Mouse (Mus musculus) erythroid progenitor cell, adult 5-6 weeks (primary cell): ENCODE data around the gene Lbhd1. TPM values are rescaled to one million over a fixed set of nuclear protein-coding genes. Genes with fewer than 3 reads are reported as not detected.
"Not testable (repeated sequence)": the region's sequence is repeated elsewhere in the genome, so short reads cannot be mapped to it uniquely, and the experiment has no call there.

Experiments
- ATAC-seq: replicated peaks from 2 replicates; pipeline ENCODE4 v1.8.0; 2016; ENCODE audit warnings: moderate number of reproducible peaks, mild to moderate bottlenecking, moderate TSS enrichment, inconsistent platforms; ENCODE audit not compliant: poor library complexity, low FRiP score, severe bottlenecking
- total RNA-seq, 2 experiments: library from RNA; stranded (forward) in 1 of 2; stranded (reverse) in 1 of 2; fragments of 150-400 nt in 1 of 2; fragments of 186-747, 209-891 nt in 1 of 2; gene quantifications; 2 replicates each; pipeline versions ENCODE4 v1.2.3 to v1.2.4; 2015 to 2017; ENCODE audit warnings: low replicate concordance in 2 of 2

Lbhd1 gene
- total RNA-seq (2015; ENCODE audit: low replicate concordance) (36.4 and 44.9 TPM in 2 replicates), total RNA-seq (2017; ENCODE audit: low replicate concordance) (6.4 and 9.9 TPM in 2 replicates)

- ATAC-seq: no peak
Observed at GRCm38 (mm10) chr19:8883616-8884015, at the start of gene Lbhd1, which contains the start of gene Gm49403. Gene Lbhd1 (plus strand): TSS chr19:8883732. Gene Gm49403 (plus strand): TSS chr19:8883930.

GRCm38 (mm10) chr19:8836327-8836726, 47.2 kb upstream of the Lbhd1 start:
- ATAC-seq: not testable (repeated sequence)

GRCm38 (mm10) chr19:8837251-8837791, 46.2 kb upstream of the Lbhd1 start, which contains the start of gene Bscl2:
Gene Bscl2 (plus strand): TSS chr19:8837467.
- peak; percentile 73 for ATAC-seq

DNA sequence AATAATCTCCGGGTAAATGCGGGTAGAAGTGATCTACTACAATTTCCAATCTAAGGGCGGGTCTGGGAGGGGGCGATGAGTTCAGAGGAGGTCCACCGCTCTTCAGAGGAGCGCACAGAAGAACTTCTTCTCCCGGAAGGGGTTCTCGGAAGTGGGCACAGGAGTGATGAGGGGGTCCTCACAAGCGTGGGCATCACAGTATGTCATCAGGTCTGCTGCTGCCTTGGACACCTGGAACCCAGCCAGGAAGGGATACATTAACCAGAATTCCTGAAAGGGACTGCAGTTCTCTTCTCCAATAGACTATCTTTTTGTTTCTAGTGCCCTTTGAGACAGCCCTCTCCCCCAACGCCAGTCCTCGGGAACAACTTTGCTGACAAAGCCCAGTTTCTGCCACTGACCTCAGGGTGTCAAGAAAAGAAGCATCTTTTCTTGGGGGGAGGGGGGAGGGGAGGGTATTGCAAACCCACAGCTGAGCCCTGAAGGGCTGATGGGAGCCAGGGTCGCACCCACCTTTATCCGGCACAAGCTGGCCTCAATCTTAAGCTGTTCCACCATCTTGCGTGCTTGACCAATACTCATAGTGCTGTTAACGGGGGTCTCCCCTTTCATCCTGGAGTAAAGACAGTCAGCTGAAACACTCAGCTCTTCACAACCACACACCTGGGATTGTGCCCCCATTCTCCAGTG, 45.3 kb upstream of the Lbhd1 start:
- no peak for ATAC-seq

DNA sequence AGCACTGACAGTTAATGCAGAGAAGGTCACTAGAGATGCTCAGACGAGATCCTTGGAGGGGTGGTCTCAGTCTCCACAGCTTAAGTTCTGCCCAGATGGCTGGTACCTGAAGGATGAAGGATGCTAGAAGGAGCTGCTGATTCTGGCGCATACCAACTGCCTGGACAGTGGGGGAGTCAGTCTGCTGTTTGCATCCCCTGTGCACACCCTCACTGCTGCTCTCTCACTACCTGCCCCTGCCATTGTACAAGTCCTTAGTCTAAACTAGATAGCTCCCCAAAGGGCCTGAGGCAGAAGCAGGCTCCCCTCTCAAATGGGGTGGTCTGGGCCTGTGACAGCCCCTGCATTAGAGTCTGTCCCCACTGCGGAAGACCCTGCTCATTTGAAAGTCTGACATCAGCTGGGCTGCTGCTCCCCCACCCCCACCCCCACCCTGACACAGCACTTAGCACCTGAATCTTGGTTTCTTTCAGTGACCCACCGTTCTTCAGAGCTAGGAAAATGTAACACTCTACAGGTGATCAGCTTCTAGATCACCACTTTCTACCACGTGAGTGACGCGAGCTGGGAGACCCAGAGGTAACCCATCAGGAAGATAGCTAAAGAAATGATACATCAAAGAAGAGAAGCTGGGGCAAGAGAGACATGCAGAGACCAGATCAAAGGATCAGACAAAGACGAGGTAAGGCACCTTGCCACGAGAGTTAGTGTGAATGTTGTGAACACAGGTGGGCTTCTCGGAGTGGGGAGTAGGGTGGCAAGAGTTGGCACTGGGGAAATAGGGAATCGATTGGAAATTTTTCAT, 44.2 kb upstream of the Lbhd1 start, which contains the start of gene Gng3:
Gng3 (minus strand) TSS at position 92 of the 805 bp plus-strand sequence.
- ATAC-seq: no peak

DNA sequence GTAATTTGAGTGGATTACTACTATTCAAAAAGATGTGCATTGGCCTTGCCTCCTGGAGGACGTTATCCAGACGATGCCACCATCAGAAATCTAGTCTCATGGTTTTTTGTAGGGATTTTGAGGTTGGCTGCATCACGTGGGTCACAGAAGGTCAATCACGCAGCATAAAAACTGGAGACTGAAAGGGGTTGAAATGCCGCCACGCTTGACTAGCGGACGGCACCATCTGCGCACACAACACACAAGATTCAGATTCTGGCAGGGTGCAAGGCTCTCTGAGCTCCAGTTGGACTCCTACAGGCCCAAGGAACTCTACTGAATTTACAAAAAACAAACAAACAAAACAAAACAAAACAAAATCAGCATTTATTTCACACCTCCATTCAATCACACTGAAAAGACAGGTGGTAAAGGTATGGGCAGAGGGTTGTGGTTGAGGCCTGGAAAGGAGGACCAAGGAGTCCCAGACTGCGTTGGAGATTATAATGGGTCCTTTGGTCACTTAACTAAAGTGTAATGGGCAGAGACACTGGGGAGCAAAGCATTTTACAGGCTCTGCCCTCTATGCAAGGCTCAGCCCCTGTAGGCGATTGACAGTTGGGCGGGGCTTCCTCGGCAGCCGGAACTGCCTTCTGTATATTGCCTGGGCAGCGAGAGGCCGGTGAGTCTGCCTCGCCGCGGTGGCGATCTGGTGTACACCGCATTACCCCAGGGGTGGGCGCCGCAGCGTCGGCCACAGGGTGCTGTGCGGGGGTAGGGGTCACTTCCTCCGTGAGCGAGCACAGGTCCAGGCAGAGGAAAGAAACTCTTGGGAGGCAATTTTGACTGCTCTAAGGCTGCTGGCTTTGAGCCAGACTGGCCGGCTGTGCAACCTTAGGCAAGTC, 43.4 kb upstream of the Lbhd1 start:
- ATAC-seq: peak; percentile 84

GRCm38 (mm10) chr19:8841012-8841411, 42.5 kb upstream of the Lbhd1 start:
- no peak for ATAC-seq

DNA sequence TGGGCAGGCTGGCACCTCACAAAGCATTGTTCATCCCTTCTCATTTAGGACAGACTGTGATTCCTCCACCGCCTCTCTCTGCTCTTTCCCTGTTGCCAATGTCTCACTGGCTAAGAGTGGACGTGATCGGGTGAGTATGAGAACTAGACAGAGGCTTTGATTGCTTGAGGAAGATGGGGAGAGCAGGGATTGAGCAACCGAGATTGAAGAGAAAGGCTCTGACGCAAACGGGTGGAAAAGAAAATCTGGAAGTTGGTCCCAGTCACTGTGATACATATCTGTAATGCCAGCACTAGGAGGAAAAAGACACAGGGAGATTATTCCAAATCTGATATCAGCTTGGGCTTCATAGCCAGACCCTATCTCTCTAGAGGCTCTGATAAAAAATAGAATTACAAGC, 40.6 kb upstream of the Lbhd1 start:
- no peak for ATAC-seq

- ATAC-seq: peak; percentile 51
Observed at GRCm38 (mm10) chr19:8844371-8845129, 39.0 kb upstream of the Lbhd1 start.

GRCm38 (mm10) chr19:8848356-8848755, 35.2 kb upstream of the Lbhd1 start:
- no peak for ATAC-seq

- no peak for ATAC-seq
Observed at GRCm38 (mm10) chr19:8850402-8850901, 33.1 kb upstream of the Lbhd1 start, which contains the start of gene Lrrn4cl. Gene Lrrn4cl (plus strand): TSS chr19:8850768.

- ATAC-seq: no peak
Observed at GRCm38 (mm10) chr19:8851639-8852038, 31.9 kb upstream of the Lbhd1 start.

- ATAC-seq: no peak
Observed at GRCm38 (mm10) chr19:8852236-8852928, 31.1 kb upstream of the Lbhd1 start.

DNA sequence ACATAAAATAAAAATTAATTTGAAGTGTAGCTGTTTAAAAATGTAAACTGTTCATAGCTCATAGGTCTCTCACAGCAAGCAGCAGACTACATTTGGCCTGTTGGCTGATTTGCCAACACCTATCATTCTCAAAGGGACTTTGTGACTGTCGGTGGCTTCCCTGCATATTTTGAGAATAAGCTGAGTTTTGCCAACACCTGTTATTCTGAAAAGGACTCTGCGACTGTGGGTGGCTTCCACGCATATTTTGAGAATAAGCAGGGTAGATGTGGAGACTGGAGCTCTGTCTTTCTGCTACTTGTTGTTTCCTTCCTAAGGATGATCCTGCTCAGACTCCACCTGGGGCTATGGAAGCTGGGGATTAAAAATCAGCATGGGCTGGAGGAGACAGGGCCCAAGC, 30.4 kb upstream of the Lbhd1 start:
- no peak for ATAC-seq

DNA sequence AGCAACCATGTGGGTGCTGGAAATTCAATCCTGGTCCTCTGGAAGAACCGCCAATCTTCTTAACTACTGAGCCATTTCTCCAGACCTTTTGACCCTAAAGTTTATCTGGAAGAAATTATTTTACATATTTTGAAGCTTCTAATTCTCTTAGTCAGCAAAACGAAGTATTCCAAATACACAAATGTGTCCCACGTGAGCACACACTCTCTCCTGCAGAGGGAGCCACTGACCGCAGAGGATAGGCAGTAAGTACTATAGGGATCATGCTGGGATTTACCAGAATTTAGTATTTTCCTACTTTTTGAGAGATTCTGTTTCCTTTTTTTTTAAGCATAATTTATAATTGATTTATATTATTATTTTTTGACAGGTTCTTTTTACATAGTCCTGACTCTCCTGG, 25.8 kb upstream of the Lbhd1 start:
- peak; percentile 81 for ATAC-seq

GRCm38 (mm10) chr19:8859018-8859417, 24.5 kb upstream of the Lbhd1 start:
- ATAC-seq: no peak

- ATAC-seq: no peak
Observed at GRCm38 (mm10) chr19:8864265-8864664, 19.3 kb upstream of the Lbhd1 start.

- not testable (repeated sequence) for ATAC-seq
Observed at GRCm38 (mm10) chr19:8870381-8870780, 13.2 kb upstream of the Lbhd1 start.
